Mouse (Mus musculus) CD4-positive, CD25-positive, alpha-beta regulatory T cell (primary cell): ENCODE results near the gene Odr4. TPM values are rescaled to one million over a fixed set of nuclear protein-coding genes. Genes with fewer than 3 reads are reported as not detected.

Experiments
- polyA plus RNA-seq: library from polyadenylated mRNA; unstranded; fragments of 100-300 nt; shearing (Covaris generic); gene quantifications from one replicate; pipeline ENCODE4 v1.2.1, GENCODE M21; 2017

Gene Odr4
- 34.5 TPM for polyA plus RNA-seq

DNA sequence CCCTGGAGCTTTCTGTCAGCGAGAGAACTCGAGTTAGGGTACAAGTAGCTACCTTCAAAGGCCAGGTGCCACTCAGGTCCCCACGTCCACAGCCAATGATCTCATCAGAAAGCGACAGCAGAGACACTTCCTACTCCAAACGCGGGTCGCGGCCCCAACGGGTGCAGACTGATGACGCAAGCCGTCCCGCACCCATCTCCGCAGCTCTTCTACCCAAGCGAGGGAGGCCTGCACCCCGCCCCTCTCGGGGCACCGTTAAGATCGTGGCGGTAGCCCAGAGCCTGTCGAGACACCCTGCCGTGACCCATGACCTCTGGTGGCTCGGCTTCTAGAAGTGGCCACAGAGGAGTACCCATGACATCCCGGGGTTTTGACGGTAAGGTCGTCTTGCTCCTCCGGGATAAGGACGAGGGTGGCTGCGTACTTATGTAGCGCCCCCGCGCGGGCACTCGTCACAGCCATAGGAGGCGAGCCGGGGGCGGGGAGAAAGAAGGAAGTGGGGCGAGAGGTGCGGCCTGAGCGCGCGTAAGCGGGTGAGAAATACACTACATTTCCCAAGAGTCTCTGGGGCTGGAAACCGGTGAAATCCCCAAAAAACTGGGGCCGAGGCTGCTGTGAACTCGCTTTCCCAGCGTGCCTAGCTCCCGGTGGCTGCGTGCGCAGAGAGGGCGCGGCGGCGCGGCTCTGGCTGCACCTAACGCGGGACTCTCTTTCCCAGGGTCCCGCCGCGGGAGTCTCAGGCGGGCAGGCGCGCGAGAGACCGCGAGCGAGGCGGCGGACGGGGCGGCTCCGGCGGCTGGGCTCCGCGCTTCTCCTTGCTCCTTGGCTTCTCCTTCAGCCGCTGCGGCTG lies at the start of gene Odr4, which contains the start of gene Tpr:
Odr4 (minus strand) TSS at position 443 of the 850 bp plus-strand sequence.
Tpr (plus strand) TSS at position 201 of the 850 bp plus-strand sequence.

GRCm38 (mm10) chr1:150319205-150319604 lies 73.7 kb downstream of the Odr4 start, which contains the start of gene Pdc:
Gene Pdc, plus strand, starts transcription at chr1:150319417.

Other genes starting within 250 kb of the Odr4 start
- 0.18 TPM for gene Pdc, start 73.7 kb downstream of the Odr4 start, polyA plus RNA-seq
- 362 TPM for gene Tpr, start 242 bp downstream of the Odr4 start, polyA plus RNA-seq
- 47.1 TPM for gene Prg4, start 73.1 kb upstream of the Odr4 start, polyA plus RNA-seq